In the genomic region with DNA sequence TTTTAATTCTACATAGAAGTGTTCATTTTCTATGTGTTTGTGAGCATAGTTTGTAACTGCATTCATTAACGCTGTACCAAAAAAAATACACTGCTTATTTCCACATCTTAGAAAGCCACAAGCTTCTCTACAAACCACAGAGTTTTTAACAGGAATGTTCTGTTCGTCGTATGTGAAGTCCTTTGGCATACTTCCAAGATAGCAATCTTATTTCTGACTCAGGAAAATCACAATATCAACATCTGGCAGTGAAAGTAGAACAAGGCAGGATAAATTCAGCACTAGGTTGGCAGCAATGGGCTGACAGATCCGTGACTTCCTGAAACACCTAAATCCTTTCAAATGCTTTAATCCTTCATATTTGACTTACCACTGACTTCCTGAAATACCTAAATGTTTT, we compare ENCODE assay signal across 28 mouse cellular contexts. TPM values are rescaled to one million over a fixed set of nuclear protein-coding genes. Genes with fewer than 3 reads are reported as not detected.
DNase-seq lines count a peak whose midpoint lies in the region; ATAC-seq lines count a peak whose summit lies in the region.
"Had no signal": no experiment of that assay in that cellular context is flagged by ENCODE, and none has a peak within 500 bp of the region (broad histone marks: within the 10 kb centered on the region; RNA-seq: fewer than 3 reads in every experiment).

No protein-coding gene starts in this region.

- no peaks in the 10 kb centered on the region for H3K27me3 ChIP-seq in embryonic facial prominence, embryonic 14.5 days (replicated peaks; ENCODE audit: control insufficient read depth, insufficient read depth, low read length)
- H3K27me3 ChIP-seq in embryonic facial prominence, embryonic 10.5 days (replicated peaks; ENCODE audit: low read depth, poor library complexity, severe bottlenecking): no peaks in the 10 kb centered on the region
- H3K27me3 ChIP-seq in liver, embryonic 12.5 days (replicated peaks): no peaks in the 10 kb centered on the region
- H3K27me3 ChIP-seq: embryonic facial prominence, embryonic 15.5 days; forebrain, embryonic 12.5 days; forebrain, embryonic 15.5 days; heart, embryonic 12.5 days; heart, embryonic 15.5 days had no signal

- no peak overlapping the region for H3K4me2 ChIP-seq in embryonic facial prominence, embryonic 14.5 days (ENCODE audit: low read depth, low read length)
- no peak overlapping the region for H3K4me2 ChIP-seq in liver, embryonic 12.5 days
- H3K4me2 ChIP-seq: embryonic facial prominence, embryonic 15.5 days; forebrain, embryonic 12.5 days; forebrain, embryonic 15.5 days; heart, embryonic 12.5 days; heart, embryonic 15.5 days; hindbrain, embryonic 14.5 days had no signal

- peak; percentile 64 for DNase-seq in embryonic facial prominence, embryonic 14.5 days (ENCODE audit: low spot score)
- no peak for DNase-seq in embryonic facial prominence, embryonic 10.5 days (ENCODE audit: low spot score)
- peak; percentile 46 for DNase-seq in 3134 (ENCODE audit: extremely low read depth, insufficient read length, low spot score)
- peak; percentile 44 for DNase-seq in MN1 (ENCODE audit: low spot score)
- peak; percentile 39 for DNase-seq in adipocyte (ENCODE audit: low spot score)
- DNase-seq in frontal cortex, adult 2 months (ENCODE audit: extremely low spot score in 1 of 2, low spot score in 1 of 2): no peak
- no peak for DNase-seq in cerebellum, postnatal 4 days (ENCODE audit: low spot score in 2 of 2)
- DNase-seq: adrenal gland, postnatal 10 days; adrenal gland, postnatal 36 days; cerebellum, adult 18-20 months; cerebellum, adult 9-10 months; cerebellum, postnatal 14 days; embryo, embryonic 11 days; gastrocnemius, adult 2 months; gastrocnemius, postnatal 14 days; heart, adult 18-20 months; heart, postnatal 10 days; heart, postnatal 4 days; kidney, adult 2 months had no signal

- no peak overlapping the region for H3K27ac ChIP-seq in embryonic facial prominence, embryonic 14.5 days (replicated peaks; ENCODE audit: low read depth, low read length)
- no peak overlapping the region for H3K27ac ChIP-seq in embryonic facial prominence, embryonic 10.5 days (replicated peaks)
- no peak overlapping the region for H3K27ac ChIP-seq in liver, embryonic 12.5 days
- H3K27ac ChIP-seq: embryonic facial prominence, embryonic 15.5 days; forebrain, embryonic 12.5 days; forebrain, embryonic 15.5 days; gastrocnemius, adult 2 months; heart, embryonic 15.5 days; hindbrain, embryonic 14.5 days had no signal

- H3K9me3 ChIP-seq in embryonic facial prominence, embryonic 14.5 days (ENCODE audit: control insufficient read depth, low read length): no peaks in the 10 kb centered on the region
- 0 out of 2 replicates have a peak, but pooled peaks cover 1% of the 10 kb centered on the region for H3K9me3 ChIP-seq in embryonic facial prominence, embryonic 10.5 days
- H3K9me3 ChIP-seq in liver, embryonic 12.5 days (replicated peaks): no peaks in the 10 kb centered on the region
- H3K9me3 ChIP-seq: embryonic facial prominence, embryonic 15.5 days; forebrain, embryonic 12.5 days; forebrain, embryonic 15.5 days; heart, embryonic 15.5 days had no signal

- 39% methylated on average over 4 of the region's 4 CpGs for WGBS in embryonic facial prominence, embryonic 14.5 days
- WGBS in embryonic facial prominence, embryonic 10.5 days: 82% methylated on average over 4 of the region's 4 CpGs
- WGBS in liver, embryonic 12.5 days (ENCODE audit: insufficient replicate concordance): 57% methylated on average over 4 of the region's 4 CpGs

- no peak for ATAC-seq in embryonic facial prominence, embryonic 14.5 days (ENCODE audit: low read depth)
- ATAC-seq in liver, embryonic 12.5 days: no peak
- ATAC-seq: activated CD4-positive, CD25-positive, alpha-beta regulatory T cell, adult 4 months; forebrain, embryonic 15.5 days; intestine, postnatal 0 days had no signal

- H3K36me3 ChIP-seq in embryonic facial prominence, embryonic 14.5 days (ENCODE audit: control insufficient read depth, insufficient read depth, low read length): no peaks in the 10 kb centered on the region
- no peaks in the 10 kb centered on the region for H3K36me3 ChIP-seq in embryonic facial prominence, embryonic 10.5 days (replicated peaks)
- no peaks in the 10 kb centered on the region for H3K36me3 ChIP-seq in liver, embryonic 12.5 days
- H3K36me3 ChIP-seq: embryonic facial prominence, embryonic 15.5 days; forebrain, embryonic 12.5 days; forebrain, embryonic 15.5 days; heart, embryonic 12.5 days; heart, embryonic 15.5 days had no signal

- no peak overlapping the region for H3K4me3 ChIP-seq in embryonic facial prominence, embryonic 14.5 days (ENCODE audit: low read depth, low read length)
- no peak overlapping the region for H3K4me3 ChIP-seq in embryonic facial prominence, embryonic 10.5 days
- no peak overlapping the region for H3K4me3 ChIP-seq in liver, embryonic 12.5 days
- H3K4me3 ChIP-seq: embryonic facial prominence, embryonic 15.5 days; forebrain, embryonic 12.5 days; forebrain, embryonic 15.5 days; gastrocnemius, adult 2 months; heart, embryonic 12.5 days; heart, embryonic 15.5 days had no signal

- H3K9ac ChIP-seq in embryonic facial prominence, embryonic 14.5 days (ENCODE audit: low read depth, low read length): no peak overlapping the region
- no peak overlapping the region for H3K9ac ChIP-seq in liver, embryonic 12.5 days
- H3K9ac ChIP-seq: embryonic facial prominence, embryonic 15.5 days; forebrain, embryonic 12.5 days; forebrain, embryonic 15.5 days; heart, embryonic 12.5 days; heart, embryonic 15.5 days; hindbrain, embryonic 14.5 days had no signal

- H3K4me1 ChIP-seq in embryonic facial prominence, embryonic 14.5 days (ENCODE audit: control insufficient read depth, insufficient read depth, low read length): no peaks in the 10 kb centered on the region
- H3K4me1 ChIP-seq in embryonic facial prominence, embryonic 10.5 days: peaks cover 8% of the 10 kb centered on the region; the same call in 1 of the 2 replicates
- H3K4me1 ChIP-seq in liver, embryonic 12.5 days: 0 out of 2 replicates have a peak, but pooled peaks cover 4% of the 10 kb centered on the region
- H3K4me1 ChIP-seq: embryonic facial prominence, embryonic 15.5 days; heart, embryonic 15.5 days had no signal

RNA-seq across cellular contexts. Expression of a gene that starts 45.8 kb away (rescaled TPM):
- polyA plus RNA-seq in embryonic facial prominence, embryonic 14.5 days (2014; fragmentation: Nextera tagmentation; extraction: Ambion mirVana): 20.5 and 24.5 TPM in 2 replicates
- polyA plus RNA-seq in embryonic facial prominence, embryonic 10.5 days (2016; fragmentation: Nextera tagmentation; extraction: Ambion mirVana): 15.2 and 18.1 TPM in 2 replicates
- polyA plus RNA-seq in frontal cortex, adult 2 months (2012; rRNA removed): 8.3 and 9.1 TPM in 2 replicates
- 3.0 and 3.4 TPM in 2 replicates for polyA plus RNA-seq in liver, embryonic 12.5 days (2016; fragmentation: Nextera tagmentation; extraction: Ambion mirVana)

Comparison
In these comparisons a context has a peak if more than half of its experiments do, and no peak if none do; other contexts are left out.
1. DNase-seq: peak in embryonic facial prominence, embryonic 14.5 days (single experiment), 3134 (single experiment), MN1 (single experiment) and adipocyte (single experiment); none in embryonic facial prominence, embryonic 10.5 days (single experiment), frontal cortex, adult 2 months (0 of 2) and cerebellum, postnatal 4 days (0 of 2).